Mouse (Mus musculus) limb, embryonic 10.5 days (tissue): ENCODE data around the gene 4933405L10Rik. TPM values are rescaled to one million over a fixed set of nuclear protein-coding genes. Genes with fewer than 3 reads are reported as not detected.

Source experiments
- DNase-seq: peaks from one replicate; pipeline ENCODE4 v3.0.0-alpha.2; 2017; ENCODE audit warnings: low spot score
- H3K27ac ChIP-seq: fragments of 300-500 bp; sonication (generic); 2 replicates; pipeline ENCODE4 v1.5.1; 2016; ENCODE audit warnings: mild to moderate bottlenecking
- H3K27me3 ChIP-seq: fragments of 300-500 bp; sonication (generic); 2 replicates; pipeline ENCODE4 v1.6.1; 2016; ENCODE audit warnings: low read depth, mild to moderate bottlenecking; ENCODE audit not compliant: poor library complexity, severe bottlenecking
- H3K36me3 ChIP-seq: fragments of 300-500 bp; sonication (generic); 2 replicates; pipeline ENCODE4 v1.6.1; 2016; ENCODE audit warnings: mild to moderate bottlenecking, moderate library complexity
- H3K4me1 ChIP-seq: fragments of 300-500 bp; sonication (generic); 2 replicates; pipeline ENCODE4 v1.6.1; 2016
- H3K4me3 ChIP-seq: fragments of 300-500 bp; sonication (generic); 2 replicates; pipeline ENCODE4 v1.5.1; 2016; ENCODE audit warnings: mild to moderate bottlenecking, moderate library complexity
- H3K9me3 ChIP-seq: fragments of 300-500 bp; sonication (generic); replicated peaks from 2 replicates; pipeline ENCODE4 v1.6.1; 2016; ENCODE audit warnings: mild to moderate bottlenecking
- WGBS: fragments of 180-500 bp; shearing (Covaris S2); methylation state at CpG from one replicate; pipeline ENCODE4 v1.1.7; 2016; 5-methylcytosine and 5-hydroxymethylcytosine counted together
- polyA plus RNA-seq: library from polyadenylated mRNA; unstranded; fragments of >200 nt; fragmentation: Nextera tagmentation; extraction: Ambion mirVana; gene quantifications from 2 replicates; pipeline ENCODE4 v1.2.1, GENCODE M21; 2016

4933405L10Rik gene
- polyA plus RNA-seq, 1 experiment from 2014 or later, result not detected

- WGBS, result 84% methylated on average over 5 of the region's 5 CpGs
- H3K27ac ChIP-seq, result no peak overlapping the region
- H3K4me1 ChIP-seq, result peaks cover 4% of the 10 kb centered on the region; the same call in 1 of the 2 replicates
- H3K36me3 ChIP-seq, result peaks cover 10% of the 10 kb centered on the region
- H3K4me3 ChIP-seq, result no peak overlapping the region
- DNase-seq, result no peak
- H3K27me3 ChIP-seq, result no peaks in the 10 kb centered on the region
- H3K9me3 ChIP-seq, result no peaks in the 10 kb centered on the region
Measured at GRCm38 (mm10) chr8:105739216-105739615, 31.8 kb downstream of the 4933405L10Rik start.

- no peak for DNase-seq
- H3K27ac ChIP-seq, result no peak overlapping the region
- WGBS, result 88% methylated on average over 4 of the region's 4 CpGs
- no peaks in the 10 kb centered on the region for H3K9me3 ChIP-seq
- H3K4me1 ChIP-seq, result peaks cover 8% of the 10 kb centered on the region; the same call in 1 of the 2 replicates
- H3K27me3 ChIP-seq, result no peaks in the 10 kb centered on the region
- H3K36me3 ChIP-seq, result peaks cover 7% of the 10 kb centered on the region
- H3K4me3 ChIP-seq, result no peak overlapping the region
Measured at GRCm38 (mm10) chr8:105743301-105743700, 35.8 kb downstream of the 4933405L10Rik start.

- Histone ChIP-seq H3K27me3 (no peaks in the 10 kb centered on the region), H3K4me3 (peak overlapping the region; percentile 24; the same call in 1 of the 2 replicates), H3K9me3 (no peaks in the 10 kb centered on the region), H3K36me3 (peaks cover 10% of the 10 kb centered on the region), H3K4me1 (peaks cover 35% of the 10 kb centered on the region), H3K27ac (peak overlapping the region; percentile 53)
- 10% methylated on average over 11 of the region's 11 CpGs for WGBS
- peak; percentile 53 for DNase-seq
Measured at GRCm38 (mm10) chr8:105750606-105751005, 43.2 kb downstream of the 4933405L10Rik start.

DNA sequence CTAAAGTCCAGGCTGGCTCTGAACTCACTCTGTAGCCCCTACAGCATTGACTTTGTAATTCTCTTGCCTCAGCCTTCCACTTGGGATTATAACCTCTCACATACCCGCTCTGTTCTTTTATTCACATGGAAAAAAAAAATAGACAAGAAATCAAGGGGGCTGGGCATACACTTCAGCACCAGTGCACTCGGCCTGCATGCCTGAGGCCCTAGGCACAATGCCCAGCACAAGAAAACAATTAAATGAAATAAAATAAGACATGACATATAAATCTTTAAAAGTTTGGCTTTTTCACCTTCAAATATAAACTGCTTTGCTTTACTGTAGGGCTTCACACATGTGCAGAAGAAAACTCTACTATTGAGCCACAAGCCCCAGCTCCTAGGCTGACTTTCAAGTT is 46.5 kb downstream of the 4933405L10Rik start:
- Histone ChIP-seq H3K36me3 (peaks cover 6% of the 10 kb centered on the region), H3K4me1 (peaks cover 37% of the 10 kb centered on the region), H3K27me3 (no peaks in the 10 kb centered on the region), H3K27ac (no peak overlapping the region), H3K4me3 (no peak overlapping the region), H3K9me3 (no peaks in the 10 kb centered on the region)
- 88% methylated on average over 2 of the region's 2 CpGs for WGBS
- no peak for DNase-seq

- 44% methylated on average over 2 of the region's 2 CpGs for WGBS
- no peaks in the 10 kb centered on the region for H3K27me3 ChIP-seq
- no peak overlapping the region for H3K4me3 ChIP-seq
- H3K27ac ChIP-seq, result no peak overlapping the region
- H3K9me3 ChIP-seq, result no peaks in the 10 kb centered on the region
- no peak for DNase-seq
- H3K36me3 ChIP-seq, result peaks cover 6% of the 10 kb centered on the region
- H3K4me1 ChIP-seq, result peaks cover 41% of the 10 kb centered on the region
Measured at GRCm38 (mm10) chr8:105754688-105755087, 47.2 kb downstream of the 4933405L10Rik start.

DNA sequence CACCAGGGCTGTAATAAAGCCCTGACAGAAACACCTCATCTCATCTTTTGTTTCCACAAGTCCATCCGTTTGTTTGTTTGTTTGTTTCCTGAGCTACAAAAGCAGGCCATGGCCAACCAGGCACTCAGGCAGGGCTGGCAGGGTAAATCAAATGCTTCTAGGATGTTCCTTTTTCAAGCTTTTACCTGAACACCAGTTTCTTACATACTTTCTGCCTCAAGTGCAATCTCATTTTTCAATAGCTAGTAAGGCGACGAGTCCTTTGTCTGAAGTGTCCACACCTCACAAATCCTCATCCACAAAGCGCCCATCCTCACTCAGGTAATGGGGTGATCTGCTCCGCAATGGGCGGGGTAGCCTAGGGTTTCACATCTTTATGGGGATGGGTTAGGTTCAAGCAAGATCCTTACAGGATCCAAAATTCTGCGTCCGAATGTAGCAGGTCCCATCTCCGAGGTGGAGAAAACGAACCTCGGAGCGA is 50.4 kb downstream of the 4933405L10Rik start:
- peaks cover 6% of the 10 kb centered on the region for H3K36me3 ChIP-seq
- WGBS, result 2% methylated on average over 12 of the region's 12 CpGs
- H3K4me1 ChIP-seq, result peaks cover 21% of the 10 kb centered on the region
- peak overlapping the region; percentile 90 for H3K4me3 ChIP-seq
- H3K27me3 ChIP-seq, result no peaks in the 10 kb centered on the region
- peak; percentile 38 for DNase-seq
- peak overlapping the region; percentile 88 for H3K27ac ChIP-seq
- H3K9me3 ChIP-seq, result no peaks in the 10 kb centered on the region

DNA sequence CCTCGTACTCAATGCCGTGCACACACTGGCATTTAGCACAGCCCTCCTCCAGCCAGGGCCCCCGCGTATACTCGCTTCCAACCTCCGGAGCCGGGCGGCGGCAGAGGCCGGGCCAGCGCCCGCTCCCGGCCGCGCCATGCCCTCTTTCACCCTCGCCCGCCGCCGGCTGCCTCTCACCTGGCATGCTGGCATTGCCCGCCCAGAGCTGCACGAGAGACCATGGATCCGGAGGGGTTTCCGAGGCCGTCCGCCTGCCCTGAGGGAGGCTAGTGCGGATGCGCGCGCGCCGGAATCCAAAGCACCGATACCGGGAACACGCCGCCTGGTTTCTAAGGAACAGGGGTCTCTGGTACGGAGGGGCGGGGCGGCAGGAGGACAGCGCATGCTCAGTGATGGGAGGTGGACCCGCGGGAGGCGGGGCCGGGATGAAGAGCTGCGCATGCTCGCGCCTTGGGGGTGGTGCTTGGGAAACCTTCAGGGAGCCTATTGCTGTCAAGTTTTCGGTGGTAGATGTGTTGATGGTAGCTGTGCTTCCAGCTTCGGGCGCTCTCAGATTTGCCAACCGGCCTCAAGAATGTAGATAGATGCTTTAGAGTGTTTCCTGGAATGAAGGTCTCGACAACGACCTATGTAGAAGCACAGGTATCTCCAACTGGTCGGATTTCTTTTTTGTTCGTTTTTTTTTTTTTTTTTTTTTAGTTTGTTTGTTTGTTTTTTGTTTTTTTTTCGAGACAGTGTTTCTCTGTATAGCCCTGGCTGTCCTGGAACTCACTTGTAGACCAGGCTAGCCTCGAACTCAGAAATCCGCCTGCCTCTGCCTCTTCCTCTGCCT is 51.0 kb downstream of the 4933405L10Rik start, which contains the start of gene Gfod2:
Gfod2 (minus strand) TSS at position 388 of the 832 bp plus-strand sequence.
- H3K27me3 ChIP-seq, result no peaks in the 10 kb centered on the region
- H3K36me3 ChIP-seq, result peaks cover 4% of the 10 kb centered on the region; the same call in 1 of the 2 replicates
- WGBS, result 3% methylated on average over 57 of the region's 57 CpGs
- H3K27ac ChIP-seq, result peak within 1 kb of the TSS; percentile 88
- no peaks in the 10 kb centered on the region for H3K9me3 ChIP-seq
- H3K4me3 ChIP-seq, result peak within 1 kb of the TSS; percentile 90
- peaks cover 21% of the 10 kb centered on the region for H3K4me1 ChIP-seq
- peak; percentile 99 for DNase-seq

Other genes starting within 250 kb of the 4933405L10Rik start
- 8.4 and 13.5 TPM in 2 replicates for gene Tppp3, start 236.1 kb upstream of the 4933405L10Rik start, polyA plus RNA-seq
- 18.9 and 25.3 TPM in 2 replicates for gene Zdhhc1, start 210.8 kb upstream of the 4933405L10Rik start, polyA plus RNA-seq
- gene Hsd11b2, start 188.9 kb upstream of the 4933405L10Rik start, polyA plus RNA-seq, result 78.2 and 83.2 TPM in 2 replicates
- gene Atp6v0d1, start 141.6 kb upstream of the 4933405L10Rik start, polyA plus RNA-seq, result 58.3 and 68.6 TPM in 2 replicates
- gene Ripor1, start 102.4 kb upstream of the 4933405L10Rik start, polyA plus RNA-seq, result 17.5 and 18.0 TPM in 2 replicates
- gene Ctcf, start 71.1 kb upstream of the 4933405L10Rik start, polyA plus RNA-seq, result 132 and 157 TPM in 2 replicates
- 0.39 and 0.69 TPM in 2 replicates for gene Agrp, start 70.3 kb upstream of the 4933405L10Rik start, polyA plus RNA-seq
- gene Carmil2, start 21.4 kb upstream of the 4933405L10Rik start, polyA plus RNA-seq, result 0.33 and 0.51 TPM in 2 replicates
- gene Acd, start 6.6 kb upstream of the 4933405L10Rik start, polyA plus RNA-seq, result 66.1 and 74.3 TPM in 2 replicates
- gene Pard6a, start 6.5 kb upstream of the 4933405L10Rik start, polyA plus RNA-seq, result 11.8 and 12.2 TPM in 2 replicates
- gene Enkd1, start 555 bp downstream of the 4933405L10Rik start, polyA plus RNA-seq, result 47.0 and 56.0 TPM in 2 replicates
- 25.4 and 29.8 TPM in 2 replicates for gene Gfod2, start 51.0 kb downstream of the 4933405L10Rik start, polyA plus RNA-seq
- gene Ranbp10, start 119.7 kb downstream of the 4933405L10Rik start, polyA plus RNA-seq, result 11.5 and 14.9 TPM in 2 replicates
- gene Tsnaxip1, start 120.1 kb downstream of the 4933405L10Rik start, polyA plus RNA-seq, result 0.10 and 0.14 TPM in 2 replicates
- gene Cenpt, start 145.6 kb downstream of the 4933405L10Rik start, polyA plus RNA-seq, result 45.6 and 49.0 TPM in 2 replicates
- 85.7 and 90.8 TPM in 2 replicates for gene Thap11, start 147.5 kb downstream of the 4933405L10Rik start, polyA plus RNA-seq
- 379 and 438 TPM in 2 replicates for gene Nutf2, start 152.9 kb downstream of the 4933405L10Rik start, polyA plus RNA-seq
- gene Edc4, start 173.2 kb downstream of the 4933405L10Rik start, polyA plus RNA-seq, result 75.1 and 76.6 TPM in 2 replicates
- 0.41 TPM in 1 of 2 replicates, not detected in the other for gene Nrn1l, start 185.9 kb downstream of the 4933405L10Rik start, polyA plus RNA-seq
- gene Pskh1, start 192.8 kb downstream of the 4933405L10Rik start, polyA plus RNA-seq, result 34.4 and 45.9 TPM in 2 replicates
- gene Ctrl, start 226.2 kb downstream of the 4933405L10Rik start, polyA plus RNA-seq, result 1.6 and 2.0 TPM in 2 replicates
- gene Psmb10, start 230.8 kb downstream of the 4933405L10Rik start, polyA plus RNA-seq, result 28.9 and 40.3 TPM in 2 replicates
- 2.0 and 2.1 TPM in 2 replicates for gene Lcat, start 235.7 kb downstream of the 4933405L10Rik start, polyA plus RNA-seq